Mouse (Mus musculus) C2C12 (cell line): Measurements from ENCODE around the gene Dll3.

Source experiments
- CTCF ChIP-seq: IDR thresholded peaks from one replicate; pipeline ENCODE4 v1.5.1; 2011; ENCODE audit not compliant: control insufficient read depth, insufficient read depth, insufficient read length
- MAX ChIP-seq: IDR thresholded peaks from one replicate; pipeline ENCODE4 v1.6.1; 2011; ENCODE audit warnings: mild to moderate bottlenecking, control low read depth
- MYOD1 ChIP-seq: IDR thresholded peaks from one replicate; pipeline ENCODE4 v1.6.1; 2011; ENCODE audit warnings: low read depth; ENCODE audit not compliant: control insufficient read depth, insufficient read length
- MYOG ChIP-seq: IDR thresholded peaks from one replicate; pipeline ENCODE4 v1.6.1; 2011; ENCODE audit not compliant: control insufficient read depth, insufficient read length; ENCODE audit errors: extremely low read depth

GRCm38 (mm10) chr7:28344637-28345036 lies 42.6 kb upstream of the Dll3 start:
- TF ChIP-seq MYOG: no peak
- TF ChIP-seq CTCF: peak; percentile 13
- TF ChIP-seq MYOD1: no peak
- no peak for TF ChIP-seq MAX
